Mouse (Mus musculus) ES-E14 (cell line): ENCODE data around the gene Klhl35.
"Not testable (repeated sequence)": the region's sequence is repeated elsewhere in the genome, so short reads cannot be mapped to it uniquely, and the experiment has no call there.

Experiments used
- HCFC1 ChIP-seq: IDR thresholded peaks from 2 replicates; pipeline ENCODE4 v1.6.1; 2012; ENCODE audit warnings: low read length, inconsistent platforms, borderline replicate concordance; ENCODE audit not compliant: insufficient read depth
- ZC3H11A ChIP-seq: IDR thresholded peaks from 2 replicates; pipeline ENCODE4 v1.6.1; 2012; ENCODE audit warnings: low read depth, mild to moderate bottlenecking, inconsistent platforms, low read length, borderline replicate concordance
- ZNF384 ChIP-seq: IDR thresholded peaks from 2 replicates; pipeline ENCODE4 v1.6.1; 2012; ENCODE audit warnings: low read depth, low read length, inconsistent platforms

DNA sequence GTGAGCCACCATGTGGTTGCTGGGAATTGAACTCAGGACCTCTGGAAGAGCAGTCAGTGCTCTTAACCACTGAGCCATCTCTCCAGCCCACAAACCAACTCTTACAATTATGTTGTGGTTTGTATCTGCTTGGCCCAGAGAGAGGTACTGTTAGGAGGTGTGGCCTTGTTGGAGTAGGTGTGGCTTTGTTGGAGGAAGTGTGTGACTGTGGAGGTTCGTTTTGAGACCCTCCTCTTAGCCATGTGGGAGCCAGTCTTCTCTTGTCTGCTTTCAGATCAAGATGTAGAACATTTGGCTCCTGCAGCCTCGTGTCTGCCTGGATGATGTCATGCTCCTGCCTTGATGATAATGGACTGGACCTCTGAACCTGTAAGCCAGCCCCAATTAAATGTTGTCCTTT is 42.4 kb downstream of the Klhl35 start:
- not testable (repeated sequence) for TF ChIP-seq HCFC1, ZNF384, ZC3H11A
